Mouse (Mus musculus) kidney, adult 2 months (tissue): ENCODE data around the gene Dennd2c.
A peak's percentile ranks its signal among the peaks of the same experiment; 100 is the strongest.

Experiments
- CTCF ChIP-seq: fragments of 200-500 bp; conservative IDR thresholded peaks from 2 replicates; pipeline ENCODE4 v1.5.1; 2011; ENCODE audit warnings: low read depth, mild to moderate bottlenecking, control low read depth, low read length, moderate library complexity, mixed read lengths; ENCODE audit not compliant: insufficient read depth, insufficient read length
- POLR2A ChIP-seq: fragments of 200-500 bp; IDR thresholded peaks from one replicate; pipeline ENCODE4 v1.6.1; 2011; ENCODE audit warnings: low read depth, low read length, control low read depth

DNA sequence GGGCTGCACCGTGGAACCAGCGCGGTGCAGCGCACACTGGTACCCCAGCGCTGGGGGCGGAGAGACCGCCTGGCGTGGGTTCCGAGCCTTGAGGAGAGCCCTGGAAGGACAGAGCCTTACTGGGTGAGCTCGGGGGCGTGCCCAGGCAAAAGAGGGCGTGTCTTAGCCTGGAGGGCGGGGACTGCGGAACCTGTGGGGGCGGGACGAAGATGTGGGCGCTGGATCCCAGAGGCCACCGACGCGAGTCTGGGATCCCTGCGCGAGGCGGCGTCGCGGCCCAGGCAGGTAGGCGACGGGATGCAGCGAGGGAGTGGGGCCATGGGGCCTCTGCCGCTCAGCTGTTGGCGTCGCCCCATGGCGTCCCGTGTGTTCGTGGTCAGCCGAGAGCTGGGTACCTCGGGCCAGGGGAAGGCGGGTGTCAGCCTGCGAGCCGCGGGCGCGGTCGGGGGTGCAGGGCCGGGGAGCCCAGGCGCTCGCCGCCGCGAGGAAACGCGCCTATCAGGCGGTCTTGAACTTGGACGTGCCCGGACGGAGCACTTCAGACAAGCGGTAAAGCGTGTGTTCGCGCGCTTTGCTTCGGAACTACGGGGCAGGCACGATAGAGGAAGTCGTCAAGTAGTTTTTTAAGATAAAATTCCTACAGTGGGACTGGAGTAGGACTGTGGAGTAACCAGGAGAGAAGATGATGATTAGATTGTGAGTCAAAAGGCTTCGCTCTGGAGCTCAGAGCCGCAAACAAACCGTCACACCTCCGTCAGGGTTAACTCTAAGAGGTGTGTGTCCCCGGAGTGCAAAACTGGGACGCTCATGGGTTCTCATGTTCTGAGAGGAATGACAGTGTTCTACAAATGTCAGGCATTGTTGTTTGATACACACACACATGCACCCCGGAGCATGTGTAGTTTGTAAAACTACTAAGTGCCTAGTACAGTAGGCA is at the start of gene Dennd2c:
- no peak for TF ChIP-seq POLR2A
- TF ChIP-seq CTCF, result 0 out of 2 replicates have a peak, but pooled peaks have one; percentile 2
